Mouse (Mus musculus) testis, adult 2 months (tissue): Measurements from ENCODE around the gene Kcnc4.

Source experiments
- CTCF ChIP-seq: fragments of 200-500 bp; IDR thresholded peaks from 2 replicates; pipeline ENCODE4 v1.5.1; 2012; ENCODE audit warnings: low read depth, mild to moderate bottlenecking, inconsistent platforms, low read length, moderate library complexity; ENCODE audit not compliant: control insufficient read depth, insufficient read depth, insufficient replicate concordance
- POLR2A ChIP-seq: fragments of 200-500 bp; IDR thresholded peaks from 2 replicates; pipeline ENCODE4 v1.6.1; 2012; ENCODE audit warnings: low read depth, mild to moderate bottlenecking, inconsistent platforms, low read length, moderate library complexity; ENCODE audit not compliant: control insufficient read depth

DNA sequence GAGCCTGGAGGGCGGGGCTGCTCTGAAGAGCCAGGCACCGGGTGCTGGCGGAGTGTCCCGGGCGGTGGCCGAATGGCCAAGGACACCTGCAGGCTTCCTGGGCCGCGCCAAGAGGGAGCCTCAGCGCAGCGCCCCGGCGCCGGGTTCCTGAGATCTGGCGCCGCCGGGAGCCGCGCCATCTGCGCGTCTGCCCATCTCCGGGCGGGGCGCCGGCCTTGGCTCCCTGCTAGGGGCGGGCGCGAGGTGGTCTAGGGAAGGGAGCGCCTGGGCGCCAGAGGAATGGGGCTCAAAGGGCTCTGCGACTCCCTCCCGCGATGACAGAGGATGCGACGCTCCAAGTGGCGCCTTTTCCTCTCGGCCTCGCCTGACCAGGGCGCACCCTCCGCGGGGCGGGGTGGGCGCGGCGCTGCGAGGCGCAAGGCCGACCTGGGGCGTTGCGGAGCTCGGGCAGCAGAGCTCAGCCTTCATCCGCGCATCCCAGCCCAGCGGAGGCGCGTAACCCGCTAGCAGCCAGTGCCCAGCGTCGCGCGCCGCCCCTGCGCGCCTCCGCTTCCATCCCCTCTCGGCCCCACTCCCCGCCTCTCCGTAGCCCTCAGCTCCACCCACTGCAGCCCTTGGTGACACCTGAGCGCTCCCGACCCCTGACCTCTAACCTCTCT, 550 bp upstream of the Kcnc4 start:
- TF ChIP-seq CTCF (no peak), POLR2A (no peak)
